In the genomic region with DNA sequence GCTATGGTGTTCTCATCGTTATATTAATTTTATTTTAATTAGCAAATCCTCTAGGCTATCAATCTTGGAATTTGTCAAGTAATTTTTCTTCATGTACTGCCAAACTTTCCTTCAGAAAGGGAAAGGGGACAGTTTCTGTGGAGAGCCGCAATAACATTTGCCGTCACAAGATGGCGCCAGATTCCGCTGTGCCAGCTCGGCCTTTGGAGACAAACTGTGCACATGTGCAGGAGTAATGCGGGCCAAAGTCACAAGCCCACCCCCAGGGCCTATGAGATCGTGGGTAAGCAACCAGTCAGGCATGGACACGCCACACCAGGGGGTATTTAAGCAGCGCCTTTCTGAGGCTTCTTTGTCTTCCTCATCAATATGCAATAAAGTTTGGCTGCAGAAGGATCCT, we compare ENCODE assay signal across 8 mouse cellular contexts.
DNase-seq lines count a peak whose midpoint lies in the region; ATAC-seq lines count a peak whose summit lies in the region.
"Not testable (repeated sequence)": the region's sequence is repeated elsewhere in the genome, so short reads cannot be mapped to it uniquely, and the experiment has no call there.

No protein-coding gene starts in this region.

- not testable (repeated sequence) for H3K9me3 ChIP-seq in intestine, embryonic 14.5 days (ENCODE audit: control insufficient read depth, low read length); midbrain, embryonic 13.5 days

- DNase-seq in R1 (ENCODE audit: low read depth, low spot score) = peak; percentile 63
- DNase-seq in frontal cortex, postnatal 36 days (ENCODE audit: low spot score in 2 of 2) = peak; percentile 3 to 14
- DNase-seq in intestine, embryonic 14.5 days (ENCODE audit: low spot score) = peak; percentile 76
- peak; percentile 30 for DNase-seq in left cerebral cortex, postnatal 4 days
- DNase-seq in right cerebral cortex, postnatal 25 days = peak; percentile 4
- DNase-seq in yolk sac, embryonic 10.5 days (ENCODE audit: low spot score) = peak; percentile 14

- intact Hi-C loops in left cerebral cortex, postnatal 4 days (cut with DNase I) = not testable (repeated sequence)

- peak; percentile 92 for ATAC-seq in common myeloid progenitor, adult 5-6 weeks (replicated peaks; ENCODE audit: low read depth, poor library complexity, severe bottlenecking)
- peak; percentile 62; the same call in 1 of the 2 replicates for ATAC-seq in intestine, embryonic 14.5 days (replicated peaks; ENCODE audit: low FRiP score, low TSS enrichment, low read depth)
- peak; percentile 80 for ATAC-seq in midbrain, embryonic 13.5 days

- not testable (repeated sequence) for H3K4me1 ChIP-seq in intestine, embryonic 14.5 days (replicated peaks; ENCODE audit: control insufficient read depth, insufficient read depth, low read length); midbrain, embryonic 13.5 days (replicated peaks)

- not testable (repeated sequence) for H3K9ac ChIP-seq in intestine, embryonic 14.5 days (ENCODE audit: low read length); midbrain, embryonic 13.5 days (replicated peaks)

- H3K27me3 ChIP-seq in intestine, embryonic 14.5 days (replicated peaks; ENCODE audit: control insufficient read depth, insufficient read depth, low read length); midbrain, embryonic 13.5 days: not testable (repeated sequence)

- H3K4me2 ChIP-seq in intestine, embryonic 14.5 days (ENCODE audit: low read length) = not testable (repeated sequence)
- peak overlapping the region; percentile 28; the same call in 1 of the 2 replicates for H3K4me2 ChIP-seq in midbrain, embryonic 13.5 days (replicated peaks)

- not testable (repeated sequence) for H3K36me3 ChIP-seq in intestine, embryonic 14.5 days (ENCODE audit: control insufficient read depth, insufficient read depth, low read length); midbrain, embryonic 13.5 days

- 3% methylated on average over 10 of the region's 10 CpGs for WGBS in intestine, embryonic 14.5 days
- under 1% methylated on average over 10 of the region's 10 CpGs for WGBS in midbrain, embryonic 13.5 days

- H3K4me3 ChIP-seq in intestine, embryonic 14.5 days (ENCODE audit: low read depth, low read length); midbrain, embryonic 13.5 days (replicated peaks): not testable (repeated sequence)

- H3K27ac ChIP-seq in intestine, embryonic 14.5 days (ENCODE audit: low read depth); midbrain, embryonic 13.5 days: not testable (repeated sequence)

Comparison
In these comparisons a context has a peak if more than half of its experiments do, and no peak if none do; other contexts are left out.
1. DNase-seq: peak in every context shown above with its lines; median percentile 76 in intestine, embryonic 14.5 days; 63 in R1; 30 in left cerebral cortex, postnatal 4 days; 14 in yolk sac, embryonic 10.5 days; 8 in frontal cortex, postnatal 36 days; 4 in right cerebral cortex, postnatal 25 days.